Mouse (Mus musculus): ENCODE measurements at regions not wholly inside any gene's neighbourhood (a gene's known extent, or its start where the extent isn't known, plus 50 kb on each side); places are given as distances from the start of the nearest gene placed in this dataset.
A peak's percentile ranks its signal among the peaks of the same experiment; 100 is the strongest.

DNA sequence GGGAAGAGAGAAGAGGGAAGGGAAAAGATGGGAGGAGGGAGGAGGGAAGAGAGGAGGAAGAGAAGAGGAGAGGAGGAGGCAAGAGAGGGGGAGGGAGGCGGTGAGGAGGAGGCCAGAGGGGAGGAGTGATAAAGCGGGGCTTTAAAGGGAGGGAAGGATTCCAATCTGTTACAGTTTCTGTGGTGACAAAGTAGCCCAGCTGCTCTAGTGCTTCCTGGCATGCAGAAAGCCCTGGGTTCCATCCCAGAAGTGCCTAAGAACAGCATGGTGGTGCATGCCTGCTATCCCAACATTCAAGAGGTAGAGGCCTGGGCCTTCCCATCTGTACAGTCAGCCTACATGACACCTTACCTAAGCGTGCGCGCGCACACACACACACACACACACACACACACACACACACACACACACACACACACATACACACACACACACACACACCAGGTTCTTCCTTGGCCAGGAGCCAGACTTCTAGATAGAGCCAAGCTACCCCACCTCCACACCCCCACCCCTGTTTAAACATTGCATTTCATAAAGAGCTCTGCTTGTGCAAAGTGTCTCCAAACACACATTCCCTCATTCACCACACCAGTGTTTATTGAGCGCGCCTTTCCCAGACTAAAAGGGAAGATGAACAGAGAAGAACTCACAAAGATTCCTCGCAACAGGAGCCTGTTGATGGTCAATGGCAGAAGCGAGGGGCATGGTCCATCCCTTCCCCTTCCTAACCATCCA, 226.4 kb downstream of the Cbln4 start:
- Histone ChIP-seq H3K4me3 (ENCODE audit: low read depth, low read length) (no peak overlapping the region), H3K4me2 (no peak overlapping the region), H3K27me3 (ENCODE audit: control insufficient read depth, insufficient read depth, low read length) (no peaks in the 10 kb centered on the region), H3K9ac (ENCODE audit: low read length) (no peak overlapping the region), H3K9me3 (ENCODE audit: control insufficient read depth, low read length) (no peaks in the 10 kb centered on the region), H3K4me1 (ENCODE audit: control insufficient read depth, insufficient read depth, low read length) (no peaks in the 10 kb centered on the region), H3K36me3 (ENCODE audit: control insufficient read depth, insufficient read depth, low read length) (no peaks in the 10 kb centered on the region), H3K27ac (ENCODE audit: low read depth, low read length) (no peak overlapping the region)
- DNase-seq (ENCODE audit: low spot score, missing footprints) (no peak), ATAC-seq (ENCODE audit: low FRiP score) (no peak)
- 71% methylated on average over 6 of the region's 10 CpGs for WGBS

DNA sequence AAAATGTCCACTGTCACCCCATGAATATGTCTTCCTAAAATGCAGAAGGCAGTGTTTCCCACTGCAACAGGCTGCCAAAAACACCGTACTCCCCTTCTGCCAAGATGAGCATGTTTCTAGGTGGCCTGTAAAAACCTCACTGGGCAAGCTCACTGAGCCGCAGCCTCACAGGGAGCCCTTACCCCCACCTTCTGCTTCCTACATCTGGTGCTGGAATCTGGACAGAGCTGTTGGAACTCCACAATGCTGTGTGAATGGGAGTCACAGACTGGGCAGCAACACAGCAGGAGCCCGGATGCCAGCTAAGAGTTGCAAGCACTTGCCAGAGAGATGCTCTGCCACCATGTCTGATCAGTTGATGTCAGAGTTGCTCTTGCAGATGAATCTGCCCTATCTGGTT, 230.6 kb downstream of the Cbln4 start:
- H3K9me3 ChIP-seq (ENCODE audit: control insufficient read depth, low read length), result no peaks in the 10 kb centered on the region
- DNase-seq (ENCODE audit: low spot score, missing footprints) (no peak), ATAC-seq (ENCODE audit: low FRiP score) (no peak)
- WGBS, result 81% methylated on average over 3 of the region's 3 CpGs
- no peak overlapping the region for H3K4me3 ChIP-seq (ENCODE audit: low read depth, low read length)
- no peak overlapping the region for H3K9ac ChIP-seq (ENCODE audit: low read length)
- H3K27ac ChIP-seq (ENCODE audit: low read depth, low read length), result no peak overlapping the region
- H3K4me2 ChIP-seq, result no peak overlapping the region
- no peaks in the 10 kb centered on the region for H3K36me3 ChIP-seq (ENCODE audit: control insufficient read depth, insufficient read depth, low read length)
- H3K4me1 ChIP-seq (ENCODE audit: control insufficient read depth, insufficient read depth, low read length), result no peaks in the 10 kb centered on the region
- no peaks in the 10 kb centered on the region for H3K27me3 ChIP-seq (ENCODE audit: control insufficient read depth, insufficient read depth, low read length)

DNA sequence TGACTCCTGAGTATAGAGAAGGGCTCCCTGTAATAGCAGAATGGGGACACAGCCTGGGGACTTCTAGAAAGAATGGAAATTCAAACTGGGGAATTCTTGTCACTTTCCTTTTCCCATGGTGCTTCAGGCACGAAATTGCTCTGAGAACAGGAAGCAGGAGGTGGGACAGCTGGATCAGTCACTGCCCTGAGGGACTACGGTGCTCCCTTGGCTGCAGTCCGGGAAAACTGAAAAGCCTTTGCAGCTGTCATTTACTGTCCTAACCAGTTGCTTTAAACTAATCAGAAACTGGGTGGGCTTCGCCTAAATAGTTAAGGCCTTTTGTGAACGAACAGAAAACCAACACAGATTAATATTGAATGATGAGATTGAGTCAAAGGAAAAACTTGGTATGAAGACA, 237.9 kb downstream of the Cbln4 start:
- Histone ChIP-seq H3K4me2 (no peak overlapping the region), H3K9me3 (ENCODE audit: control insufficient read depth, low read length) (no peaks in the 10 kb centered on the region), H3K9ac (ENCODE audit: low read length) (no peak overlapping the region), H3K27ac (ENCODE audit: low read depth, low read length) (no peak overlapping the region), H3K4me3 (ENCODE audit: low read depth, low read length) (no peak overlapping the region), H3K36me3 (ENCODE audit: control insufficient read depth, insufficient read depth, low read length) (no peaks in the 10 kb centered on the region), H3K27me3 (ENCODE audit: control insufficient read depth, insufficient read depth, low read length) (no peaks in the 10 kb centered on the region), H3K4me1 (ENCODE audit: control insufficient read depth, insufficient read depth, low read length) (no peaks in the 10 kb centered on the region)
- no peak for ATAC-seq (ENCODE audit: low FRiP score)
- peak; percentile 41 for DNase-seq (ENCODE audit: low spot score, missing footprints)
- 82% methylated on average over 5 of the region's 5 CpGs for whole genome bisulfite sequencing

DNA sequence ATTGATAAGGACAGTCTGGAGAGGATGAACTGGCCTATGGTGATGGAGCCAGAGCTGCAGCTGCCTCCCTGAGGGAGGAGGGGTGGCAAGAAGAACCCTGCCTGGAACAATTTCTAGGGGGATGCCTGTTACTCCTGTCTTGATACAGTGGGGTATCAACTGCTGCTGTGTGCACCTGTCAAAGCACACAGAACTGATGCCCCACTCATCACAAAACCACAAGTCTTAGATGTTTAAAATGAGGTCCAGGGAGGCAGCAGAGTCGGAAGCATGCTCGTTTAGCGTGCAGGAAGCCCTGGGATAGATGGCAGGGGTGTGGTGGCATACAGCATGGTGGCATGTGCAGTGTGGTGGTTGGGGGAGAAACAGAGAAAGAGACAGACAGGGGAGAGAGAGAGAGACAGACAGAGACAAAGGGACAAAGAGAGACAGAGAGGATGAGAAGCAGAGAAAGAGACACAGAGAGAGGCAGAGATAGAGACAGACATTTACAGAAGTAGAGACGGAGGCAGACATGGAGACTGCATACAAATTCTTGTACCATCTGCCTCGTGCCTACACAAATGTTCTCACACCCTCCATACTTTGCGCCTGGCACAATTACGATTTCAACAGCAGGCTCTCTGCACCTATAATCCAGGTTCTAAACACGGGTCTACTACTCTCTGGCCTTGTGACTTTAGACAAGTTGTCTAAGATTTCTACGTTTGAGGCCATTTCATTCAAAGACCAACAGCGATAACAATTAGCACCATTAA, 242.6 kb downstream of the Cbln4 start:
- 88% methylated on average over 10 of the region's 10 CpGs for WGBS
- Histone ChIP-seq H3K4me2 (no peak overlapping the region), H3K9ac (ENCODE audit: low read length) (no peak overlapping the region), H3K9me3 (ENCODE audit: control insufficient read depth, low read length) (no peaks in the 10 kb centered on the region), H3K4me3 (ENCODE audit: low read depth, low read length) (no peak overlapping the region), H3K36me3 (ENCODE audit: control insufficient read depth, insufficient read depth, low read length) (no peaks in the 10 kb centered on the region), H3K4me1 (ENCODE audit: control insufficient read depth, insufficient read depth, low read length) (no peaks in the 10 kb centered on the region), H3K27me3 (ENCODE audit: control insufficient read depth, insufficient read depth, low read length) (no peaks in the 10 kb centered on the region), H3K27ac (ENCODE audit: low read depth, low read length) (no peak overlapping the region)
- DNase-seq (ENCODE audit: low spot score, missing footprints), result no peak
- no peak for ATAC-seq (ENCODE audit: low FRiP score)

DNA sequence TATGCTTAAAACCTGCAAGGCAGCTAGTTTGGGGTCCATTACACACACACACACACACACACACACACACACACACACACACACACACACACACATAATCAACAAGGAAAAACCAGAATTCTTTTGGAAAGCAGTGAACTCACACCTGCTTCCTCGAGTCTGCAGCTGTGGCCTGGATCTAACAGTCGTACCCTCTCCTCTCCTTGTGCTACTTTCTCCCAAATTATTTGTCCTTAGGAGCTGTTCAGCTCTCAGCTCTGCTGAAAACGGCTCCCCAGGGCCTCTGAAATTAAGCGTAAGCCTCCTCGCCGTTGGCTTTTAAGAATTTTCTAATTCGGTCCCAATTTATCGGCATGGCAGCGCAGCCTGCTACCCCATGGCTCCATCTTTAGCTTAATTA, 243.9 kb downstream of the Cbln4 start:
- no peak overlapping the region for H3K4me2 ChIP-seq
- no peaks in the 10 kb centered on the region for H3K27me3 ChIP-seq (ENCODE audit: control insufficient read depth, insufficient read depth, low read length)
- DNase-seq (ENCODE audit: low spot score, missing footprints), result no peak
- H3K9me3 ChIP-seq (ENCODE audit: control insufficient read depth, low read length), result no peaks in the 10 kb centered on the region
- H3K27ac ChIP-seq (ENCODE audit: low read depth, low read length), result no peak overlapping the region
- H3K36me3 ChIP-seq (ENCODE audit: control insufficient read depth, insufficient read depth, low read length), result no peaks in the 10 kb centered on the region
- WGBS, result 62% methylated on average over 9 of the region's 9 CpGs
- ATAC-seq (ENCODE audit: low FRiP score), result no peak
- no peak overlapping the region for H3K4me3 ChIP-seq (ENCODE audit: low read depth, low read length)
- H3K4me1 ChIP-seq (ENCODE audit: control insufficient read depth, insufficient read depth, low read length), result no peaks in the 10 kb centered on the region
- H3K9ac ChIP-seq (ENCODE audit: low read length), result no peak overlapping the region

DNA sequence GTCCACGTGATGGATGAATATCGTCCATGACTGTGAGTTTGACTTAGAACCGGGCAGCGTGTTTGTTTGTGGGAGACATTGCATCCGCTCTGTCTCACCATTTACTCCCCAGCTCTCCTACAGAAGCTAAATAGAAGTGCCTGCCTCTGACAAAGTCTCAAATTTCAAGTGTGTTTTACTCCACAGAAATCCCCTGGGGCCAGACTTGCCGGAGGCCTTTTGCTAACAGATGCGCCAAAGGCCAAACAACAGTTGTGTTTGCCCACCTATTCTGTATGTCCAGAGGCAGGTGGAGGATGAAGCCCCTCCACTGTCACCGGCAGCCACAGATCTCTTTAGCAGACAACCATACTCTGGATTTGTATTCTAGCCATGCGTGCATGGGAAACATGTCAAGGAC, 252.6 kb downstream of the Cbln4 start:
- no peak for ATAC-seq (ENCODE audit: low FRiP score)

DNA sequence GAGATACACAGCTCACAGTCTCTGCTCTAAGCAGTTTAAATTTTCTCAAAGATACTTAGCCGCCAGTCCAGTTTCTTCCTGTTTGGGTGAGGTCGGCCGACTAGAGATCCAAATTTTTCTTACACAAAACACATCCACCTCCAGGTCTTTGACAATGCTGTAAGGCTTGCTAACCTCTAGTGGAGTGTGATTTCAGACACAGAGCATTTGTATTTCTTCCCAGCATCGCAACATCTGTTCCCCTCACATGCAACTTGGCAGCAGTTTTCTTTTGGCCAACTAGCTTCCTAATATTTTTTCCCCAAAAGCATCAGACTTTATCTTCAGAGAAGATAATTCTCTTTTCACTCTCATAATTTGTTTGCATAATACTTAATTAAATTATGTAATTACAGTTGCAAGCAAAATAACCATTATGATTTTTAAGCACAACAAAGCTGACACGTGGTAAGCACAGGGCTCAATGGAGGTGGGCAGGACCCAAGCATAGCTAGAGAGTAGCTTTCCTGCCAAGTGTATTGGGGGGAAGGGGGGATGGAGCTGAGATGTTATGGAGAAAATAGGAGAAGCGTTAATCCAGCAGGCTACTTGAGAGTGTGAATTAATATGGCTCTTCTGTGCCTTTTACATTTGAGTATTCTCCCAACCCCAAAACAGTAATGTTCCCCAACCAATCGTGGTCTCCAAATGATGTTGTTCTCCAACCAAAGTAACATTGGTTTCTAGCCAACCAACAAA, 276.9 kb downstream of the Cbln4 start:
- Histone ChIP-seq H3K9me3 (ENCODE audit: control insufficient read depth, low read length) (no peaks in the 10 kb centered on the region), H3K4me3 (ENCODE audit: low read depth, low read length) (no peak overlapping the region), H3K4me2 (no peak overlapping the region), H3K27ac (ENCODE audit: low read depth, low read length) (no peak overlapping the region), H3K27me3 (ENCODE audit: control insufficient read depth, insufficient read depth, low read length) (no peaks in the 10 kb centered on the region), H3K9ac (ENCODE audit: low read length) (no peak overlapping the region), H3K4me1 (ENCODE audit: control insufficient read depth, insufficient read depth, low read length) (no peaks in the 10 kb centered on the region), H3K36me3 (ENCODE audit: control insufficient read depth, insufficient read depth, low read length) (no peaks in the 10 kb centered on the region)
- no peak for ATAC-seq (ENCODE audit: low FRiP score)
- peak; percentile 35 for DNase-seq (ENCODE audit: low spot score, missing footprints)
- 88% methylated on average over 7 of the region's 7 CpGs for WGBS

More for the DNA sequence above, 252.6 kb downstream of the Cbln4 start:
- Histone ChIP-seq H3K36me3 (ENCODE audit: control insufficient read depth, insufficient read depth, low read length) (no peaks in the 10 kb centered on the region), H3K4me1 (ENCODE audit: control insufficient read depth, insufficient read depth, low read length) (no peaks in the 10 kb centered on the region), H3K27ac (ENCODE audit: low read depth, low read length) (no peak overlapping the region), H3K9ac (ENCODE audit: low read length) (no peak overlapping the region), H3K9me3 (ENCODE audit: control insufficient read depth, low read length) (no peaks in the 10 kb centered on the region), H3K4me2 (no peak overlapping the region), H3K27me3 (ENCODE audit: control insufficient read depth, insufficient read depth, low read length) (no peaks in the 10 kb centered on the region), H3K4me3 (ENCODE audit: low read depth, low read length) (no peak overlapping the region)
- DNase-seq (ENCODE audit: low spot score, missing footprints), result no peak
- WGBS, result 81% methylated on average over 9 of the region's 9 CpGs

DNA sequence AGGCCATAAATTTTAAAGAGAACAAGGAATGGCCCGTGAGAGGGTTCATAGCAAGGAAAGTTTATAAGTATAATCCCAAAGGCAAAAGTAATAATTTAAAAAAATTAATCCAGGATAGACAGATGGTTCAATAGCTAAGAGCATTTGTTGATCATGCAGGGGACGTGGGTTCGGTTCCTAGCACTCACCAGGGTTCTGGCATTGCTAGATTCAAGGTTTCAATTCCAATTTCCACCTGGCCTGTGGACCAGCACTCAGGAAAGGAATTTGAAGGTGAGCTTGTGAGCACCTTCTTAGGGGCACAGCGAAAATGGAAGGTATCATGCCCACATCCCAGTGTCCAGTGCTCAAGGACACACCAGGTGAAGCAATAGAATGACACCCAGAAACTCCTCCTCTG, 278.2 kb downstream of the Cbln4 start:
- no peaks in the 10 kb centered on the region for H3K9me3 ChIP-seq (ENCODE audit: control insufficient read depth, low read length)
- no peak overlapping the region for H3K4me2 ChIP-seq
- no peak overlapping the region for H3K4me3 ChIP-seq (ENCODE audit: low read depth, low read length)
- H3K36me3 ChIP-seq (ENCODE audit: control insufficient read depth, insufficient read depth, low read length), result no peaks in the 10 kb centered on the region
- H3K4me1 ChIP-seq (ENCODE audit: control insufficient read depth, insufficient read depth, low read length), result no peaks in the 10 kb centered on the region
- DNase-seq (ENCODE audit: low spot score, missing footprints), result no peak
- H3K27ac ChIP-seq (ENCODE audit: low read depth, low read length), result no peak overlapping the region
- no peak for ATAC-seq (ENCODE audit: low FRiP score)
- 93% methylated on average over 4 of the region's 4 CpGs for WGBS
- no peak overlapping the region for H3K9ac ChIP-seq (ENCODE audit: low read length)
- no peaks in the 10 kb centered on the region for H3K27me3 ChIP-seq (ENCODE audit: control insufficient read depth, insufficient read depth, low read length)

DNA sequence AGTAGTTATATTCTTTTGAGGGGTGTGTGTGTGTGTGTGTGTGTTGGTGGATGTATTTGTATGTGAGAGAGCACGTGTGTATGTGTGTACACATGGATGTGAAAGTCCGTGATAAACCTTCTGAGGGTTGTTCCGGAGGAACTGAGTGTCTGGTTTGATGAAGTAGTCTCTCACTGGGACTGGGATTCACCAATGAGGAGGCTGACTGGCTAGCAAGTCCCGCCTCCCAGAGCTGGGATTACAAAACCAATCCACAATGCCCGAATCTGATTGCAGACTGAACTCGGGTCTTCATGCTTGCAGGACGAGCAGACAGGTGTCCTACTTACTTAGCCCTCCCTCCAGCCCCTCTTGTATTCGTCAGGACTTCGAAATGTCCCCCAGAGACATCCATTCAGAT, 289.8 kb downstream of the Cbln4 start:
- no peak overlapping the region for H3K4me3 ChIP-seq (ENCODE audit: low read depth, low read length)
- WGBS, result 79% methylated on average over 9 of the region's 9 CpGs
- H3K4me1 ChIP-seq (ENCODE audit: control insufficient read depth, insufficient read depth, low read length), result no peaks in the 10 kb centered on the region
- ATAC-seq (ENCODE audit: low FRiP score), result no peak
- H3K9me3 ChIP-seq (ENCODE audit: control insufficient read depth, low read length), result no peaks in the 10 kb centered on the region
- no peak overlapping the region for H3K9ac ChIP-seq (ENCODE audit: low read length)
- no peaks in the 10 kb centered on the region for H3K36me3 ChIP-seq (ENCODE audit: control insufficient read depth, insufficient read depth, low read length)
- no peaks in the 10 kb centered on the region for H3K27me3 ChIP-seq (ENCODE audit: control insufficient read depth, insufficient read depth, low read length)
- no peak overlapping the region for H3K4me2 ChIP-seq
- no peak overlapping the region for H3K27ac ChIP-seq (ENCODE audit: low read depth, low read length)
- no peak for DNase-seq (ENCODE audit: low spot score, missing footprints)
